In the genomic region with DNA sequence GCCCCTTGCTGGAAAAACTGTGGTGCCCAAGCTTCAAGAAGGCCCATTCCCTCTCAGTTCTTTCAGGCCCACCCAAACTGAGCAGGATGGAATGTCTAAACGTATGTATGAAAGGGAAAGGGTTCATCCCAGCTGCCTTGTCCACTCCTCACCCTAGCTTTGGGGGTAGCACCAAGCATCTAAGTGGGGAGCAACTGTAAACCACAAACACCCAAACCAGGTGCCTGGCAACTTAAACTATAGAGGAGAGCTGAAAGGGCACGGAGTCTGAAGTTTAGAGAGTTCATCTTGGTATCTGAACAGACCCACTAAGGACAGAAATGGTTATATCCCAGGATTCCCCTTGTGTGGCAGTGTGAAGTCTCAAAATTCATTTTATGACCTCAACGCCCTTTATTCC, we compare ENCODE assay signal across 7 mouse cellular contexts.
DNase-seq lines count a peak whose midpoint lies in the region; ATAC-seq and TF ChIP-seq lines count a peak whose summit lies in the region.

No protein-coding gene starts in this region.

- no peaks in the 10 kb centered on the region for H3K36me3 ChIP-seq in neural tube, embryonic 11.5 days (ENCODE audit: control insufficient read depth, insufficient read depth, low read length)
- H3K36me3 ChIP-seq in heart, postnatal 0 days (replicated peaks; ENCODE audit: control insufficient read depth, insufficient read depth, low read length), result no peaks in the 10 kb centered on the region
- H3K36me3 ChIP-seq in macrophage (ENCODE audit: inconsistent target), result no peaks in the 10 kb centered on the region

- H3K27ac ChIP-seq in neural tube, embryonic 11.5 days (ENCODE audit: low read depth, low read length), result peak overlapping the region; percentile 98
- H3K27ac ChIP-seq in heart, postnatal 0 days (ENCODE audit: low read depth), result peak overlapping the region; percentile 99
- no peak overlapping the region; the same call in 1 of the 2 replicates for H3K27ac ChIP-seq in macrophage

- H3K4me1 ChIP-seq in neural tube, embryonic 11.5 days (ENCODE audit: control insufficient read depth, insufficient read depth, low read length), result peaks cover 28% of the 10 kb centered on the region
- peaks cover 29% of the 10 kb centered on the region for H3K4me1 ChIP-seq in heart, postnatal 0 days (ENCODE audit: control insufficient read depth, insufficient read depth)

- TF ChIP-seq CTCF in heart, postnatal 0 days (IDR thresholded peaks at IDR 0.05; ENCODE audit: low read depth), result no peak

- no peak for DNase-seq in neural tube, embryonic 11.5 days (ENCODE audit: low spot score)
- DNase-seq in neural tube, embryonic 10.5 days (ENCODE audit: extremely low spot score, low spot score), result no peak
- DNase-seq in heart, postnatal 0 days (ENCODE audit: low spot score), result no peak
- DNase-seq in adrenal gland, postnatal 4 days (ENCODE audit: low spot score in 2 of 2), result no peak
- no peak for DNase-seq in layer of hippocampus, postnatal 36 days
- DNase-seq in gastrocnemius, adult 8-10 months (ENCODE audit: low spot score in 2 of 2), result no peak

- H3K79me2 ChIP-seq in macrophage (ENCODE audit: inconsistent target), result no peaks in the 10 kb centered on the region

- H3K27me3 ChIP-seq in neural tube, embryonic 11.5 days (ENCODE audit: control insufficient read depth, insufficient read depth, low read length), result no peaks in the 10 kb centered on the region
- H3K27me3 ChIP-seq in heart, postnatal 0 days (ENCODE audit: control insufficient read depth, insufficient read depth, low read length), result no peaks in the 10 kb centered on the region

- H3K9ac ChIP-seq in neural tube, embryonic 11.5 days (ENCODE audit: low read length), result peak overlapping the region; percentile 50
- H3K9ac ChIP-seq in heart, postnatal 0 days (replicated peaks; ENCODE audit: low read depth, low read length), result peak overlapping the region; percentile 70

- no peak for TF ChIP-seq EP300 in heart, postnatal 0 days (IDR thresholded peaks at IDR 0.05; ENCODE audit: low read depth)

- no peak overlapping the region for H3K4me3 ChIP-seq in neural tube, embryonic 11.5 days (ENCODE audit: low read depth, low read length)
- peak overlapping the region; percentile 50; the same call in 1 of the 2 replicates for H3K4me3 ChIP-seq in heart, postnatal 0 days (ENCODE audit: low read depth, low read length)
- H3K4me3 ChIP-seq in macrophage (ENCODE audit: inconsistent target), result peak overlapping the region; percentile 41; the same call in 1 of the 2 replicates

- 21% methylated on average over 3 of the region's 3 CpGs for WGBS in neural tube, embryonic 11.5 days
- WGBS in heart, postnatal 0 days, result 62% methylated on average over 3 of the region's 3 CpGs
- 43% methylated on average over 3 of the region's 3 CpGs for WGBS in macrophage (ENCODE audit: missing documents)

- H3K4me2 ChIP-seq in neural tube, embryonic 11.5 days (ENCODE audit: low read depth), result peak overlapping the region; percentile 62
- H3K4me2 ChIP-seq in heart, postnatal 0 days (ENCODE audit: low read depth, low read length), result peak overlapping the region; percentile 79

- ATAC-seq in neural tube, embryonic 11.5 days (ENCODE audit: insufficient read depth, low FRiP score, low TSS enrichment), result no peak
- no peak for ATAC-seq in heart, postnatal 0 days (ENCODE audit: insufficient read depth, low read depth)

- H3K9me3 ChIP-seq in neural tube, embryonic 11.5 days (ENCODE audit: control insufficient read depth, low read length), result no peaks in the 10 kb centered on the region
- H3K9me3 ChIP-seq in heart, postnatal 0 days (replicated peaks; ENCODE audit: control insufficient read depth, low read length), result no peaks in the 10 kb centered on the region
